Mouse (Mus musculus) cerebellum, adult 8-10 months (tissue): ENCODE data around the gene Lat2.
"Not testable (repeated sequence)": the region's sequence is repeated elsewhere in the genome, so short reads cannot be mapped to it uniquely, and the experiment has no call there.

ENCODE experiments used
- DNase-seq: peaks from one replicate; pipeline ENCODE4 v3.0.0; 2022

The Lat2 gene

DNA sequence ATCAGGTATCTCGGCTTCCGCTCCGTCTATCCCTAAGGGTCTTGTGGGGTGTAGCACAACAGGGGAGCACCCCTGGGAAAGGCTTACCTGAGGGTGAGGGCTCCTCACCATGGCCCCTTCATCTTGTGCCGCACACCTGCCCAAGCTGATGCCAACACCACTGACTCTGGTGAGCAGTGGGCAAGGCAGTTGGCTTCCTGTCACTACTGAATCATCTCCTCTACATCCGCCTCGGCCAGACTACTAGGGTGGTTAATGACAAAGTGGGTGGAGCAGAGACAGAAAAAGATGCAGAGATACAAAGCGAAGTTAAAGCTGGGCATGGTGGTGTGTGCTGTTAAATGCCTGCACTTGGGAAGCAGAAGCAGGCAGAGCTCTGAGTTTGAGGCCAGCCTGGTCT, at the start of gene Lat2:
Gene Lat2, minus strand, starts transcription at position 224 of the 400 bp plus-strand sequence.
- DNase-seq = no peak

DNA sequence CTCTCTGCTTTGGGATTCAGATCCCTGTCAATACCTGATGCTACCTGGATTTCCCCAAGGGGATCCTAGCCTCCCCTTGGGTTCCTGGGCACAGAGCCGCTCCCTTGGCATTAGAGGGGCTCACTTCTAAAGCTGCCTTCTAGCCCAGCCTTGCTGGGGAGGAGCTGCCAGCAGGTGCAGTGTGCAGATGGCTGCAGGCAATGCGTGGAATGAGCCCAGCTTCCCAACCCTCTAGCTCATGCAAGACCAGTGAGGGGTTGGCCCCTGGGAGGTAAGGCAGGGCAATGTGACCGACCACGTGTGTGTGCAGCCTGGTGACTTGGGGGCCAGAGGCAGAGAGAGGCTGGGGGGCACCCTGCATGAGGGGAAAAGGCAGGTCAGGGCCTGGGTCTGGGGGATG, 41.9 kb upstream of the Lat2 start:
- DNase-seq = no peak

DNA sequence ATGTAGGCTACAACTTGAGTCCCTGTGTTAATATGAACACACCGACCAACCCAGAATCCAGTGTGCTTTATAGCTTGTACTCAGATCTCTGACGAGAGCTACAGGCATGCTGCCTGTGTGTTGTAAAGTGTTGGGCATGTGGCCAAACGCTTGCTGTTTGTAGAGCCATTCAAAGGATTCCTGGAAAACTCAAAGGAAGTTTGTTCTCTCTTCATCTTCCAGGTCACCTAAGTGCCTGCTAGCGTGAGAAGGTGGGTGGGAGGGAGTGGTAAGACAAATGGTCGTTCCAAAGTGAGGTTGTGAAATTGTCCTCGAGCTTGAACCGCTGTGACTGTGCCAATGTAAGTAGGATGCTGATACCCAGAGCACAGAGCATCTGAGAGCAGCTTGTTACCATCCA, 37.2 kb upstream of the Lat2 start:
- no peak for DNase-seq

DNA sequence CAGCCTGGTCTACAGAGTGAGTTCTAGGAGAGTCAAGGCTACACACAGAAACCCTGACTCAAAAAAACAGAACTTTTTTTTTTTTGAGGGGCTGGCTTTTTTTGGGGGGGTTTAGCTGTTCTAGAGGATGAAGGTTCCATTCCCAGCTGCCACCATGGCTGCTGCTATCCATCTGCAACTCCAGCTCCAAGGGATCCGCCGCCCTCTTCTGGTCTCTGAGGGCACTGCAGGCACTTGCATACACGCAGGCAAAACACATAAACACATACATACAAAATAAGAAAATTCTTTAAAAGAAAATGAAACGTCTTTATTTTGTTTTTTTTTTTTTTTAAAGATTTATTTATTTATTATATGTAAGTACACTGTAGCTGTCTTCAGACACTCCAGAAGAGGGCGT, 36.1 kb upstream of the Lat2 start:
- DNase-seq = peak; percentile 21

DNA sequence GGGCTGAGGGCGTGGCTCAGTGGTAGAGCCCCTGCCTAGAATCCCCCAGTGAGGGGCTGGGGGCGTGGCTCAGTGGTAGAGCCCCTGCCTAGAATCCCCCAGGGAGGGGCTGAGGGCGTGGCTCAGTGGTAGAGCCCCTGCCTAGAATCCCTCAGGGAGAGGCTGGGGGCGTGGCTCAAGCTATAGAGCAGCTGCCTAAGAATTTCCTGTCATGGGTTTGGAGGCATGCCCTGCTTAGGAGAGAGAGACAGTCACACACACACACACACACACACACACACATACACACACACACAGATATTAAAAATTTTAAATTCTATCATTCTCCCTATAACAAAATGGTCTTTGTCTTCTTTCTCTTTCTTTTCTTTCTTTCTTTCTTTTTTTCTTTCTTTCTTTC, 34.2 kb upstream of the Lat2 start:
- DNase-seq = not testable (repeated sequence)

DNA sequence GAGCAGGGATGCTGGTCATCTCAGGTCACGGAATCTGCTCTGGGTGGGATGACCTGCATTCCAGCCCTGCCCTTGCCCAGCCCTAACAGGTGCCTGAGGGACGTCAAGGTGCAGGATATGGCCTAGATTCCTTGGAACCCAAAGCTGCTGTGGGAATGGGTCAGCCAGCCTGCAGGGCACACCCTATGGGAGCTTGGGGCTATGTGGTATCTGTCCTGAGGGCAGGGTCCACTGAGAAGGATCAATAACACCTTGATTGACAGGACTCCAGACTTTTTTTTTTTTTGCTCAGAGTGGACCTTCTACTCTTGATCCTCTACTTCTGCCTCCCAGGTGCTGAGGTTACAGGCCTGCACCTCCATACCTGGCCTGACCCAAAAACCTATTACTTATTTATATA, 32.6 kb upstream of the Lat2 start:
- no peak for DNase-seq

DNA sequence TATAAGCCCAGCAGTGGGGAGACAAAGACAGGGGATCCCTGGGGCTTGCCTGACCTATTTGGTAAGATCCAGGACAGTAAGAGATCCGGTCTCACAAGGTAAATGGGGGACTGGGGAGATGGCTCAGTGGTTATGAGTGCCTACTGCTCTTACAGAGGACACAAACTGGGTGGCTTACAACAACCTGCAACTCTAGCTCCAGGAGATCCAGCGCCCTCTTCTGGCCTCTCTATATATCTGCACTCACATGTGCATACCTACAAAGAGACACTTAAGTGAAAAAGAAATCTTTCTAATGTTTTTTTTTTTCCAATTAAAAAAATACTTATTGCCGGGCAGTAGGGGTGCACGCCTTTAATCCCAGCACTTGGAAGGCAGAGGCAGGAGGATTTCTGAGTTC, 31.6 kb upstream of the Lat2 start:
- no peak for DNase-seq

DNA sequence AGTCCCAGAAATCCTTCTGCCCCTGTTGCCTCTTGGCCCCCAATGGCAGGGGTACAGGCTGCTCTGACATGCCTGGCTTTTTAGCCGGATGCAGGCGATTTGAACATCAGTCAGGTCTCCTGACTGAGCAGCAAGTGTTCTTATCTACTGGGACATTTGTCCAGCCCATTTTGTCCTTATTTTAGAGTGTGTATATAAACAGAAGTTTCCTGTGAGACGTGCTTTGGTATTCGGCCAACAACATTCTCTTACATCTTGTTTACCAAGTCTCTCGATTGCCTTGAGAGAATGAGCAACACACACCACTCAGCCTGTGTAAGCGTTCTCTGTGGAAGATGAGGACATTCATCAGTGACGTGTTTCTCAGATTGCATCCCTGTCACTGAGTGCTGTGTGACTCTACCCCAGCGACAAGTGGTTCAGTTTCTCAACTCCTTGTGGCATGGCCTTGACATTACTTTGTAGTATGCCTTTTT, 29.9 kb upstream of the Lat2 start:
- no peak for DNase-seq

DNA sequence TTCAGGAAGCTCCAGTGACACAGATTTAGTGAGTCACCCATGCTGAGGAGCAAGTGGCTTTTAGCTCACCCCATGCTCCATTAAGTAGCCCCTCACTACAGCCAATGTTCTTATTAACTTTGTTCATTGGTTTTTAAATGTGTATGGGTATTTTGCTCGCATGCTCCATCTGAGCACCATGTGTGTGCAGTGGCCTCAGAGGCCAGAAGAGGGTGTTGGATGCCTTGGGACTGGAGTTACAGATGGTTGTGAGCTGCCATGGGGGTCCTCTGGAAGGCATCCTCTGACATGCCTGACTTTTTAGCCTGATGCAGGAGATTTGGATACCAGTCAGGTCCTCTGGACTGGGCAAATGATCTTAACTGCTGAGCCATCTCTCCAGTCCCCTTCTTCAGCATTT, 29.3 kb upstream of the Lat2 start:
- no peak for DNase-seq

DNA sequence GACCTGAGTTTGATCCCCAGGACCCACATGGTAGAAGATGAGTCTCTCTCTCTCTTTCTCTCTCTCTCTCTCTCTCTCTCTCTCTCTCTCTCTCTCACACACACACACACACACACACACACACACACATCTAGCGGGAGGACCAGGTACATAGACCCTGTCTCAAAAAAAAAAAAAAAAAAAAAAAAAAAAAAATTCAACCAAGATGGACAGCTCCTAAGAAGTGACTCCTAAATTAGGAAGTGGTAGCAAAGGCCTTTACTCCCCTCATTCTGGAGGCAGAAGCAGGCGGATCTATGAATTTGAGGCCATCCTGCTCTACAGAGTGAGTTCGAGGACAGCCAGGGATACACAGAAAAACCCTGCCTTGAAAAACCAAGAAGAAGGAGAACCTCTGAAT, 25.5 kb upstream of the Lat2 start:
- DNase-seq = no peak

DNA sequence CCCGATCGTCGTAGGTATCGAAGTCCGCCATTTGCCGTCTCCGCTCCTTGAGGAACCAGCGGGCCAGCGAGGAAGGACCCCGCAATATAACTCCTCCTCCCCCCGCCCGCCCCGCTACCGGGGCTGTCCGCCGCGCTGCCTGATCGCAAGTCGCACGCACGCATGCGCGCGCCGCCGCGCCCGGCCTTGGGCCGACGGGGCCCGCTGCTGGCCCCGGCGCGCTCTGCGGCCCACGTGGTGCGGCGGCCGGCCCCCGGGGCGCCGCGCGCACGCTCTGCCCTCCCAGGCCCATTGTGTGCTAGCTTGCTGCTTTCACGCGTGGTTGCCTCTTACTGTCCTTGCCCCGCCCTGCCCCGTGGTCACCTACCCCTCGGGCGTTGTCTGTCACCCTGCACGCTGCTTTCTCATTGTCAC, 24.5 kb upstream of the Lat2 start, which contains the start of gene Eif4h:
Gene Eif4h, minus strand, starts transcription at position 222 of the 414 bp plus-strand sequence.
- peak; percentile 97 for DNase-seq

DNA sequence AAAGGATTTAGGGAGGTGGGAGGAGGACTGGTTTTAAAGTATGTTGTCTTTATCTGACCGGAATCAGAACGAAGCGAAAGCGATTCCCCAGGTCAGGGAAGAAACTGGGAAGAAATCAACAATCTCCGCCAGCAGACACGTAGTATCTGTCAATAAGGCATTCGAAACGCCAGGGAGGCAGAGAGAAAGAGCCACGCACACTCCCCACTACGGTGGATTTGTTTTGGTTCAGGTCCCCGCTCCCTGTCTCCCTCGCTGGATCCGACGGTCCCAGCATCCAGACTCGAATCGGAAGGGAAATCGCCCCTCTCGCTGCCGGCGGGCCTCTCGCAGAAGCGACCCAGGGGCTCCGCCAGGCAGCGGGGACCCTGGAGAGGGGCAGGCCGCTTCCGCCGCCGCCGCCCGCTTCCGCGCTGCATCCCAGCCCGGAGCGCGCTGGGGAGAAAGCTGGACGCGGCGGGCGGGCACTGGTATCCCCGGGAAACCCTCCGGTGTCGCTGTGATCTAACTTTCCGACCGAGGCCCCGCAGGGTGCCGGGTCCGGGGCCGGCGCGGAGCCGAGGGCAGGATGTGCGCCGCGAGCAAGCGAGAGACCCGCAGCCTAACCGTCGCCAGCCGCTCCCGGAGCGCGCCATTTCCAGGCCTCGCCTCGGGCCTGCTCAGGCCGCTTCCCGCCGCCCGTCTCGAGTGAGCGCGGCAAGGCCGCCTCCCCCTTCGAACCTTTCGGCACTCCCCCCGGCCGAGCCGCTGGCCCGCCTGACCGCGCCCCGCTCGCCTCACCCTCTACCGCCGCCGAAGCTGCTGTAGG, 23.8 kb upstream of the Lat2 start:
- no peak for DNase-seq

DNA sequence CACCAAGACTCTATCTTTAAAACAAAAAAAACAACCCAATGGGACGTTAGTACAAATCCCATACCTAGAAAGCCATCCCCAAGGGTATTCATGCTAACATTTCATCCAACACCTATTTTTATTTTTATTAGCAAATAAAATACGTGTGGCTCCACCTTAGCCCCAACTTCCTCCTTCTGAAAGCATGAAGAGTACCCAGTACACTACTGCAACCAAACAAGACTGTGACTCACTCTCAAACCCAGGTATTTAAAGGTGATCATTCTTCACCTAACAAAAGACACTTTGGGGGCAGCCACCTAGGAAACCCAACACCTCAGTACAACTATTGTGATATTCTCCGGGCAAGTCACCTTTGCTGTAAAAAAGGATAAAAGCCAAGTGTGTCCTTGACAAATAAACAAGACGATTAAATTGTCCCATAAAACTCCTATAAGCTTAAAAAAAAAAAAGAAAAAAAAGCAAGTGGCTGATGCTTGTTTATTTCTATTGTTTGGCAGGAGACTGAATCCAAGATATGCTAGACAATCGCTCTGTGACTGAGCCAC, 23.1 kb upstream of the Lat2 start:
- DNase-seq = no peak

DNA sequence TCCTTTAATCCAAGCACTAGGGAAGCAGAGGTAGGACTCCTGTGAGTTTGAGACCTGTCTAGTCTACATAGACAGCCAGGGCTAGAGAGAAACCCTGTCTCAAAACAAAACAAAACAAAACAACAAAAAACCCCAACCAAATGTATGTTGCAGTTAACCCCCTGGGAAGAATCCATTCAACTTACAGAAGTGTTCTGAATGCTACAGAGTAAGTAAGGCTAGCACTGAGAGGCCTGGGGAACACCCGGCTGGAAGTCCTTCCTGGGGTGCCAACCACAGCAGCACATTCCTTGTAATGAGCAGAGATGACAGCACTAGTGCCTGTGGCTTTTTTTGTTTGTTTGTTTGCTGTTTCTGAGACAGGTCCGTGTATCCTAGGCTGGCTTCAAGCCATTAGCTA, 18.0 kb upstream of the Lat2 start:
- DNase-seq = no peak

DNA sequence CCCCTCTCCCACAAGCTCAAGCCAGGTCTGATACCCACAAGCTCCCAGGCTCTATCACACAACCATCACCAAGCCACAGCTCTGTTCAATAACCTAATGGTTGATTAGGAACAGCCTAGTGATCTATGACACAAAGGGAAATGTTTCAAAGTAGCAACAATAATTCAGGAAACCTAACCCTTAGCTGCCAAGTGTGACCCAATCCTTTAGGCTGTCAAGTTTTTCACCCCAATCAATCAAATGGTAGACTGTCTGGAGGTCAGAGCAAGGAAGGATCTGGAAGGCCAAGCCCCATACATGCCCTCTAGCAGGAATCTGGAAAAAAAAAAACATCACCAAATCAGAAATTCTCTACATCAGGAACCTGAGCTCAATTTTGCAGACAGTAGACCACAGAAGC, 16.0 kb upstream of the Lat2 start:
- no peak for DNase-seq

DNA sequence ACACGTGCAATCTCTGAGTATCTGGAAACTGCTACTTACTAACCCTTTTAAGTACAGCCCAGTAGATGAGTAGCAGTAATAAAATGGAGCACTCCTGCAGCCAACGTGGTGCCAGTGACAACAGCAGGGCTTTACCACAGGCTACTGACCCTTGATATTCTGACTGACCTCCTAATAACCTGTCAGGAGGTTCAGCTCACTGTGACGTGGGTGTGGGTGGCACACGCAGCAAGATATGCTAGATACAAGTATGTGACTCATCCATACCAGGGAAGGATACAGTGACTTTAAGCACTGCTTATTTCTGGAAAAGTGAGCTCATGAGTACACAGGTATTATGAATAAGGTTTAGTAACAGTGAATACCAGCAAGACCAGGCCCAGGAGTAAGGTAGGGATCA, 14.7 kb upstream of the Lat2 start:
- no peak for DNase-seq

DNA sequence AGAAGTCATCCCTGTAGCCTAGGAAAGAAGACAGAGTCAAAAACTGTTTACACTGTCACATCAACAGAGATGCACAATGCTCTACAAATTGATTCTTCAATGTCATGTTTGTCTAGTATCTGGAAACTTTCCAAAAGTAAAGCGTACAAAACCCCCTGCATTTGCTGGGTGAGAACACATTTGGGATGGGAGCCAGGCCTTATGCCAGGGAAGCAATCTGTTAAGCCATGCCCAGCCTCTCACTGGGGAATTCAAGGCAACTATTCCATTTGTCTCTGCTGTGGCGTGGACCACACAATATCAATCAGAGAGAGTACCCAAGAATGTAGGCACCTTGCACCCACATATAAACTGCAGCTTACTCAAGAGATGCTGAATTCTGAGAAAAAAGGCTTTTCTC, 7.2 kb upstream of the Lat2 start:
- DNase-seq = peak; percentile 32

DNA sequence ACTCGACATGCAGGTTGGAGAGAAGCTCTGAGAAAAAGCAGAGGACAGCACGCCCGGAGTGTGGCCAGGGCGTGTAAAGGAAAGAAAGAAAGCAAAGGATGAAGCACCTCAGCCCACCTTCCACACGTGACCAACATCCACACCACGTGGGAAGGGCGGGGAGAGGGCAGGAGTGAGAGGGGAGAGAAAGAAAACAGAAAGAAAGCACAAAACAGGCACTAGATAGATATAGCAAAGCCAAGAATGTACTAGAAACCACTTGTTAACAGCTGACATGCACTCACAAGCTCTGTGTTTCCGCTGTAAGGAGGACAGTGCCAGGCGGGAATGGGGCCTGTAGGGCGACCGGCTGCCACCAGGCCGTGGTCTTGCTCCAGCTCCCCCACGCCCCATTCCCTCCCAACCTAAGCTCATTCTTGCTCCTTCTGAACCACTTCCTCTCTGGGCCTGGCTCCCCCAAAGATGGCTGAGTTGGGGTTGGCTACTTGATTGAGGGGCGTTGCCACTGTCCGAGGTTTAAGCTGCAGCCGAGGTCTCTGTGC, 6.3 kb upstream of the Lat2 start:
- no peak for DNase-seq

DNA sequence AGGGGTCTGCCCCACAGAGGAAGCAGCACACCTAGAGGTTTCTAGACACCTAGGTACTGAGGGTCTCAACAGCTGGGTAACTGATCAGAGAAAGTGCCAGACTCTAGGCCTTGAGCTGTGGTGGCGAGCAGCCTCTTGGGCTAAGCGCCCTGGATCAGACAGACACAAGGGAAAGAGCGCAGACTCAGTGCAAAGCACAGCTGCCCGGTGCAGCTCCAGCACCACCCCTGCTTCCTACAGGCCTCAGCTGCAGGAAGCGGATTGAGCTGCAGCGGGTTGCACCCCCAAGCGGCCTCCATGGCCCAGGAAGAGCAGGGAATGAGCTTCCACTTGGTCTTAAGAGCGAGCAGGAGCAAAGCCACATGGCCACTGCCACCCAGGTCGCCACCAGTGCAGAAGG, 5.6 kb upstream of the Lat2 start:
- no peak for DNase-seq

DNA sequence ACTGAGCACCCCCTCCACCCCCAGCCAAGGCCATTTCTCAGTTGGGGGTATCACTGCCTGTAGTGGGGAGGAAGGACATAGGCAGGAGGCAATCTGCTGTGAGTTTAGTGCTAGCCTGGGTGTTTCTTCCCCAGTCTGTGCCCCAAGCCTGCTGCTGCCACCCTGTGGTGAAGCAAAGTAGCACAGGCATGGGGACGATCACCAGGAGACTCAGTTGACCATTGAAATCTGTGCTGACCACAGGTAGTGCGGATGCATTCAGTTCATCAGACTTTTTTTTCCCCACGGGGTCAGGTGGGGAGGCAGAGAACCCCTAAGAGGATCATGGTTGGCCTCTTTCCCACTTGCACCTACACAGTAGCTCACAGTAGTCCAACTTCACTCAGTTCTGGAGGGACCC, 2.2 kb upstream of the Lat2 start:
- DNase-seq = peak; percentile 39

DNA sequence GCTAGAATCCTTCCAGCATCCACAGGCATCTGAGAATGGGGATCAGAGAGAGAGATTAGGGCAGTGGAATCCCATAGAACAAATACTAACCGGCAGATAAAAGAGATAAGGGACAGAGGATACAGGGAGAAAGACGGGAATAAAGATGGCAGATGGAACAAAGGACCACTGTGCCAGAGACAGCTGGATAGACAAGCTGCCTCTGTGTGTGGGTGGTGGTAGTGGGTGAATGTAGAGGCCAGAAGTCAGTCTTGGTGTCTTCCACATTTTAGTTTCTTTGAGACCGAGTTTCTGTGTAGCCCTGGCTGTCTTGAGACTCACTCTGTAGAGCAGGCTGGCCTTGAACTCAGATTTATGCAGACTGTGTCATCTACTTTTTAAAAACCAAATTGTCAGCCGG, 955 bp upstream of the Lat2 start:
- DNase-seq = no peak

DNA sequence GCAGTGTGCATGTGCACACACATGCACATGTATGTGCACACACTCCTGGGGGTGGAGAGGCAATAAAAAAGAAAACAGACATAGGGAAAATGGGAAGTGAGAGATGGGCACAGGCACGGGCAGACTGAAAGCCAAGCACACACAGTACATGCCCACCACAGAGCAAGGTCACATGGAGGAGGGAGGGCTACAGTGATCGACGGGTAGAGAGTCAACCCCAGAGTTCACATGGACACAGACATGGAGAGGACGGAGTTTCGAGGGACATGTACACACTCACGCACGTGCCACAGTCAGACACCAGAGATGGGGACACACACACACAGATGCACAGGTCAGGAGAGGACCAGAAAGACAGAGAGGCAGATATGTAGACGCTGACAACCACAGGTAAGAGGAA, 555 bp upstream of the Lat2 start:
- DNase-seq = no peak

DNA sequence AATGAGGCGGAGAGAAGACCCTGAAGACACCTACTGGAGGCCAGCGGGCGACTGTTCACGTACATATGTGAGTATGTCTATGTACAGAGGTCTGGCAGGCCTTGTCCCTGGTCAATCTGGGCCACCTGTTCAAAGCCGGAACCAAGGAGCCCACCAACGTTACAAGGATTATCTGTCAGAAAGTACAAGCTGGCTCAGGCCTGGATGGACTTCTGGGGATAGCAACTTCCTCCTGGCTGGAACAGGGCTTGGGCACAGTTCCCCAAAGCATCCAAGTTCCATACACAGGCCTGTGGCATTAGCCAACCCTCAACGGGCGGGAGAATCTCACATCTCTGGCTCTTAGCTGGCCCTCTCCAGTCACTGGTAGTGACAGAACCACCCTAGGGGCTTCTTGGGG, 529 bp downstream of the Lat2 start:
- no peak for DNase-seq

DNA sequence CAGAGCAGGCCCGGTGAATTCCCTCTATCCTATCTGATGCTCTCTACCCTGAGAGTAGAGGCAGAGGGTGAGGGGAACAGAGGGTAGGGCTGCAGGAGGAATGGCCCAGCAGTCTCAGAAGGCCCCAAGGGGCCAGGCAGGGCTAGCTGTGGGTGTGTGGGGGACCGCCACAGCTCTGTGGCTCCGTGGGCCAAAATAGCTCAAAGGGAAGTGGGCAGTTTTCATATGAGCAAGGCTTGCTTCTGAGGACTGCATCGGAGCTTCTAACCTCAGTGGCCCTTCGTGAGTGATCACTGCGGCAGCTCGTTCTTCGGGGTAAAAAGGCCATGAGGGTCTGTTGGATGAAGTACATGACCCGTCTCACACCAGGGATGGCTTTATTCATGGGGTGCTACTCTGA, 1.1 kb downstream of the Lat2 start:
- DNase-seq = no peak
